Mouse (Mus musculus): ENCODE measurements around the gene Slc25a51.

Gene Slc25a51

GRCm38 (mm10) chr4:45426724-45427457, 18.3 kb upstream of the Slc25a51 start:
- DNase-seq (ENCODE audit: low read depth, low spot score) = no peak

GRCm38 (mm10) chr4:45423406-45423805, 14.8 kb upstream of the Slc25a51 start:
- DNase-seq (ENCODE audit: low read depth, low spot score) = no peak

DNA sequence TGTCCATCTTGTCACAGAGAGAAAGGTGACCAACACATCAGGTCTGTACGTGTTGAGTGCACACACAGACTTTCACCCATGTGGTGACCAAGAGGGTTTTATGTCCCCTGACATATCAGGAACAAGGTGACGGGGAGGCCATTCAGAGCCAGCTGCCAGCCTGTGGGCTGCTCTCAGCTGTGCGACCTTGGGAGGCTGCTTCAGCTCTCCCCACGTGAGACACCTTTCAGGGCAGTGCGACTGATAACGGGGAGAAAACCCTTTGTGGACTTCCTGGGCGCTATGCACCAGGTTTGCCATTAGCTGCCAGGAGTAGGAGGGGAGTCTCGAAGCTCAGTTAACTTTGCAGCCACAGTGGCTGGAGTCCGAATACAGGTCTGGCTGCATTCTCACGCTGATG, 14.1 kb upstream of the Slc25a51 start:
- DNase-seq (ENCODE audit: low read depth, low spot score) = no peak

GRCm38 (mm10) chr4:45421519-45422260, 13.1 kb upstream of the Slc25a51 start:
- no peak for DNase-seq (ENCODE audit: low read depth, low spot score)

DNA sequence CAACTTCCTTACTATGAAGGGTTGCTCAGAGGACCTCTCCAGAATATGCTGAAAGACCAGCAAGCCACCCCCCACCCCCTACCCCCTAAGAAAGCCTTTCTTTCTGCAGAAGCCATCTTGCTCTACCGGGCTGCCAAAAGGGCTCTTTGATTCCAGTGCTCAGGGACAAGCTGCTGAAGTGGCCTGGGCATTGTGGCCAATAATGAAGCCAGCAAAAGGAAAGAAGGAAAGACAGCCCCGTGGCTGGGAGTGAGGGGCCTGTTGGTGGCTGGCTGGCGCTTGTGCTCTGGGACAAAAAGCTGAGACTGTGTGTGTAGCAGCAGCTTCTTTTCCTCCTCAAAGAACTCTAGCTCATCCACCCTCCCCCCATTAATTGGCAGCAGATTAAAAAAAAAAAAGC, 12.2 kb upstream of the Slc25a51 start:
- no peak for DNase-seq (ENCODE audit: low read depth, low spot score)

DNA sequence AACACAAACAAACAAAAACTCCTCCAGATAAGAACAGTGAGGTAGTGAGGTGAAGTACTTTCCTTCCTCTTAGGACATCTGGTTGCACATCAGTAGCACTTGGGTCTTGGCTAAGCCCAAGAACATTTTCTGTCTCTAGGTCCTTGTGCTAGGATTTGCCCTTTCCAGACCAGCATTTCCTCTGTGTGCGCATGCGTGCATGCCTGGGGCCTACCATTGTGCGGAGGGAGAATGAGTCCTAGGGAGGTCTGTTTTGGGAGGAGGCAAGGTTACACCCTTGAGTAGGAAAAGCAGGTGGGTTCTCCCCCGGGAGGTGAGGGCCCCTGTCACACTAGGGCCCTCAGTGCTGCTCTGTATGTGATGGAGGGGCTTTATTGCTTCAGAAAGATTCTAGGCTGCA, 10.5 kb upstream of the Slc25a51 start:
- DNase-seq (ENCODE audit: low read depth, low spot score) = no peak

DNA sequence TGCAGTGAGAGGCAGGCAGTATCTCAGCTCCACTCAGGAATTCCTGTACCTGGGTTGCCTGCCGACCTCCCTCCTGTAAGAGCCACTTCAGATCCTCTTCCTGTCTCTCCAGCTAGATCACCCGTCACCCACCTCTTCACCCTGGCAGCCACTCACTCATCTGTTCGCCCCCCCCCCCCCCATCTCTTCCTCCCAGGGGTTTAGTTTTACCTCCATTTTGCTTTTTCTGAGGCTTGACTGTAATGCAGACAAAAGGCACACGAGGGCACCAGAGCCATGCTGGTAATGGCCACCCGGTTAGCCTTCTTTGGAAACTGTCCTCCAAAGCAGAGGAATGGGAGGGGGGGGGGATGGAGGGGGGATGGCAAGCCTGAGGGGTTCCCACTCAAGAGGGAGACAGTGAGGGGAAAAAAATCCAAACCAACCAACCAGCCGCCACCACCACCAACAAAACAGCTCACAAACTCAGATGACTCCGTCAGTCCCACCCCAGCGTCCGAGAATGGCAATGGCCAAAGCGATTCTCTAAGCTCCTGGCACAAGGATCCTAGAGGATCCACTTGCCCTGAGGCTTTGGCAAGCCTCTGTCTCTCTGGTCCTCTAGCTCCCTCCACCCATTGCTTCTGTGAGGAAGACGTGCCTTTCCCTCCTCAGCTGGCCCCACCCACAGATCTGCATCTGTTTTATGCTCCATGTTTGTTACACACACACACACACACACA, 9.8 kb upstream of the Slc25a51 start:
- DNase-seq (ENCODE audit: low read depth, low spot score) = peak; percentile 67

- DNase-seq (ENCODE audit: low read depth, low spot score) = no peak
These were observed 7.7 kb upstream of the Slc25a51 start for GRCm38 (mm10) chr4:45416314-45416713.

- DNase-seq (ENCODE audit: low read depth, low spot score) = no peak
These were observed 5.2 kb upstream of the Slc25a51 start for GRCm38 (mm10) chr4:45413674-45414338.

DNA sequence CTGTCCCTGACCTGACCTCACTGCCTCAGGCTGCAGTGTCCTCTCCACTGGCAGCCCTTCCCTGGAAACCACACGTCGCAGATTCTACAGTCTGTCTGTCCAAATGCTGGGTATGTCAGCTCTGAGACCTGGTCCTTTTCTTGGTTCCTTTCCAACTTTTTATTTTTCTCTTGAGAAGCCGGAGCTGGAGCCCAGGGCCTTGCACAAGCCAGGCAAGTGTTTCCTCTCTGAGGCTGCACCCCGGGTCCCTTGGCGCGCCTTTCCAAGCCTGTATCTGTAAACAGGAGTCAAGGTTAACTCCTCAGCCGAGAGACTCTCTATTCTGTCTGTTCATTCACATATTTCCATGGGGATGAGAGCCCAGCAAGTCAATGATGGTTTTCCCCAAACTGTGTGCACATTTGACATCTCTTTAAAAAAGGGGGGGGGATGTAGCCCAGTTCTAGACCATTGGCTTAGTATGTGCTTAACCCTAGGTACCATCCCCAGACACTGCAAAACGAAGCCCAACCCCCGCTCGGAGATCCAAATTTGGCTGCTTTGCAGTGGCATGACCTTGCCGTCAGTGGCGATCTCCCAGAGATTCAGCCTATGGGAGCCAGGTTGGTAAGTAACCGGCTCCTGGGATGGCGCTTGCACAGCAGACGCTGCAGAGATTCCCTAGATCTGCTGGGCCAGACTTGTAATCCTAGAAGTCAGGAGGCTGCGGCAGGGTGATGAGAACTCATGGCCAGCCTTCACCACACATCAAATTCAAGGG, 4.0 kb upstream of the Slc25a51 start:
- DNase-seq (ENCODE audit: low read depth, low spot score) = no peak

GRCm38 (mm10) chr4:45411181-45411790, 2.7 kb upstream of the Slc25a51 start:
- no peak for DNase-seq (ENCODE audit: low read depth, low spot score)

DNA sequence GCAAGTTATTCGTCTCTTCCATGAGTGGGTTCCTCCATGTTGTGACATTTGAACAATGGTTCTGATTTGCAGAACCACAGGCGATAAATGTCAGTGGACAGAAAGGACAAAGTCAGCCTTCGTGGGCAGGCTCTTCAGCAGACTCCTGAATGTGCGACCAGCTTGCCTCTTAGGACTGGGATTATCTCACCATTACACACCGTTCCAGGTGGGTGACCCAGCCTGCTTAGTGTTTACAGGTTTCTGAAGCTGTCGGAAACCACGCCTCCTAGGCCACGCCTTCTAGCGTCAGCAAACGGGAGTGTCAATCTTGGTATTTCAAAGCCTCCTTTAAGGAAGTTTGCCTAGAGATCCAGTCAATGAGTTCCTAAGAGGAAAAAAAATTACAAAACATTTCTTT, 704 bp upstream of the Slc25a51 start:
- peak; percentile 89 for DNase-seq (ENCODE audit: low read depth, low spot score)

- DNase-seq (ENCODE audit: low read depth, low spot score) = peak; percentile 72
These were observed 747 bp downstream of the Slc25a51 start for GRCm38 (mm10) chr4:45407703-45408334.

- no peak for DNase-seq (ENCODE audit: low read depth, low spot score)
These were observed 1.4 kb downstream of the Slc25a51 start for GRCm38 (mm10) chr4:45407001-45407702.

DNA sequence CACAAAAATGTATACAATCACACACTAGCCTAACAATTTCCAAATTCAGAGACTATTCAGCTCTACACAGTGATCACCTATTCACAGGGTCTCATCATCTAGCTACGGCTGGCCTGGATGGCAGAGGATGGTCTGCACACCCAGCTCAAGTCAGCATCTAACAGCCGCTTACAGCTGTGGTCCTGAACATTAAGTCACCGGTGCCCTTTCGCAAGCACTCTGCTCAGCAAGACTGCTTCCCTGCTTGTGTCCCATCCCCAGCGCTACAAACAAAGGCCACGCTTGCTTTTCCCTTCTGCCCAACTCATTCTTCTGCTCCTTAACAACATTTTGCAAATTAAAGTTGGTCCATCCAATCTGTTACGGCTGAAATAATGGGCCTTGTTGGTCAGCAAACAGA, 2.2 kb downstream of the Slc25a51 start:
- DNase-seq (ENCODE audit: low read depth, low spot score) = no peak

- no peak for DNase-seq (ENCODE audit: low read depth, low spot score)
These were observed 3.3 kb downstream of the Slc25a51 start for GRCm38 (mm10) chr4:45405315-45405714.

DNA sequence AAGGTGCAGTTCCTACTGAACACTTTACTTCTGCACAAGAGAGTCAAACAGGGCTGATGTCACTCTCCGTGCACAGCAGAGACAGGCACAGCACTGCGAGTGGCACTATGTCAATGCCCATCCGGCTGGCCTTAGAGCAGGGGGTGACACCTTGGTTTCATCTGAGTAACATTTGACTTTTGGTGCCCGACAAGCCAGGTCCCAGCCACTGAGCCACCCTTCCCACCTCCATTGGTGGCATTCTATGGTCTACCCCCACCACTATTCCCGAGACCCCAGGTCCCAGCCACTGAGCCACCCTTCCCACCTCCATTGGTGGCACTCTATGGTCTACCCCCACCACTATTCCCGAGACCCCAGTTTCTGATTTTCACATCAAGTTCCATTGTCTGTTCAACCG, 4.5 kb downstream of the Slc25a51 start:
- no peak for DNase-seq (ENCODE audit: low read depth, low spot score)

- no peak for DNase-seq (ENCODE audit: low read depth, low spot score)
These were observed 5.1 kb downstream of the Slc25a51 start for GRCm38 (mm10) chr4:45403499-45403878.

GRCm38 (mm10) chr4:45402878-45403498, 5.6 kb downstream of the Slc25a51 start:
- no peak for DNase-seq (ENCODE audit: low read depth, low spot score)
